Mouse (Mus musculus): ENCODE measurements around the gene Fgfbp1. TPM values are rescaled to one million over a fixed set of nuclear protein-coding genes. Genes with fewer than 3 reads are reported as not detected.

Fgfbp1 gene
- total RNA-seq, 2 experiments from 2014 or later: 0.39 to 0.54 TPM

DNA sequence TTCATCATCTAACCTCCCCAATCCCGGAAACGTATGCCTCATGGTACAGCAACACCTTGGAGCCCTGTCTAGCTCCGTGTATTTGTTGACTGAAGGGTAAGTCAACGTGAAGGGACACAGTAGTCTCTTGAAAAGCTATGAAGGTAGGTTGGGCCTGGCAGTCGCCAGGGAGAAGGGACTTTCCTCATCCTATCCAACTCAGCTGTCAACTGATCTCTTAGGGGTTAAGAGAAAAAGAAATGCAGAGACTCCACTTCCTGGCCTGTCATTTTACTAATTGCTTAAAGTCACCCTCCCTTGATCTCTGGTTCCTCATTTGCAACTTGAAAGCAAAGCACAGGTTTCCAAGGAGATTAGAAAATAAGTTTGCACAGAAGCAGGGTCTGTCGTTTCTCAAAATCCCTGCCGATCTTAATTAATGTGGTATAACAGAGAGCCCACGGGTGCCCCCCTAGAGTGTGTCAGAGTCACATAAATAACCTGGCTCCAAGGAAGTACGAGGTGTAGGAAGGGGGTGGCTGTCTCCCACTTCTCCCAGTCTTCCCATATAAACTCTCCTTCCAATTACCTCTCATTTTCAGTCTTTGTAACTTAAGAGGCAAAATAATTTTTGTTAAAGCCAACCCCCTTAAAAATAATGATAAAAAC is 34.1 kb downstream of the Fgfbp1 start:
- no peak for DNase-seq (ENCODE audit: extremely low spot score in 1 of 2, low spot score in 1 of 2)

DNA sequence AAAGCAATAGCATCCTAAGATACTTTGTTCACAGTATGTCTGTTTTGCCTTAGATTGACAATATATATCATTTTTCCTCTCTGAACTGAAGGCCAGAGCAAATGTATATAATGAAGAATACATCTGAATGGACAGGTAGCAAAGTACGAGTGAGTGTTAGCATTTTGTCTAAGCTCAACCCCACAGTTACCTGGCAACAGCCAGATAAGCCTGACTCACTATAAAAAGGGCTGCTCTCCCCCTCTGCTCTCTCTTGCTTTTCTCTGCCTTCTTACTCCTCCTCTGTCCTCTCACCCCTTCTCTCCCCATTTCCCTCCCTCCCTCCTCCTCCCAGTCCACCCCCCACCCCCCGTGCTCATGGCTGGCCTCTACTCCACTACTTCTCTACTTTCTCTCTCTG is 48.3 kb downstream of the Fgfbp1 start:
- no peak for DNase-seq (ENCODE audit: extremely low spot score in 1 of 2, low spot score in 1 of 2)

Other genes starting within 250 kb of the Fgfbp1 start
- gene Bst1, start 162.9 kb downstream of the Fgfbp1 start, total RNA-seq (2021): not detected
- 10 to 100 TPM; 86.7 to 94.9 TPM for gene Fbxl5, start 160.1 kb downstream of the Fgfbp1 start, total RNA-seq (2021)
- 1 to 10 TPM; 7.6 to 9.6 TPM for gene Cd38, start 113.2 kb downstream of the Fgfbp1 start, total RNA-seq (2021)
- 10 to 100 TPM; 12.3 TPM for gene Gm7879, start 68.6 kb downstream of the Fgfbp1 start, total RNA-seq (2021)
- 10 to 100 TPM; 22.3 to 27.0 TPM for gene Prom1, start 120.3 kb upstream of the Fgfbp1 start, total RNA-seq (2021)
- 10 to 100 TPM; 43.2 to 50.9 TPM for gene Tapt1, start 244.8 kb upstream of the Fgfbp1 start, total RNA-seq (2021)